Mouse (Mus musculus): ENCODE data around the gene Kcnc2.
"Not testable (repeated sequence)": the region's sequence is repeated elsewhere in the genome, so short reads cannot be mapped to it uniquely, and the experiment has no call there.

Gene Kcnc2

DNA sequence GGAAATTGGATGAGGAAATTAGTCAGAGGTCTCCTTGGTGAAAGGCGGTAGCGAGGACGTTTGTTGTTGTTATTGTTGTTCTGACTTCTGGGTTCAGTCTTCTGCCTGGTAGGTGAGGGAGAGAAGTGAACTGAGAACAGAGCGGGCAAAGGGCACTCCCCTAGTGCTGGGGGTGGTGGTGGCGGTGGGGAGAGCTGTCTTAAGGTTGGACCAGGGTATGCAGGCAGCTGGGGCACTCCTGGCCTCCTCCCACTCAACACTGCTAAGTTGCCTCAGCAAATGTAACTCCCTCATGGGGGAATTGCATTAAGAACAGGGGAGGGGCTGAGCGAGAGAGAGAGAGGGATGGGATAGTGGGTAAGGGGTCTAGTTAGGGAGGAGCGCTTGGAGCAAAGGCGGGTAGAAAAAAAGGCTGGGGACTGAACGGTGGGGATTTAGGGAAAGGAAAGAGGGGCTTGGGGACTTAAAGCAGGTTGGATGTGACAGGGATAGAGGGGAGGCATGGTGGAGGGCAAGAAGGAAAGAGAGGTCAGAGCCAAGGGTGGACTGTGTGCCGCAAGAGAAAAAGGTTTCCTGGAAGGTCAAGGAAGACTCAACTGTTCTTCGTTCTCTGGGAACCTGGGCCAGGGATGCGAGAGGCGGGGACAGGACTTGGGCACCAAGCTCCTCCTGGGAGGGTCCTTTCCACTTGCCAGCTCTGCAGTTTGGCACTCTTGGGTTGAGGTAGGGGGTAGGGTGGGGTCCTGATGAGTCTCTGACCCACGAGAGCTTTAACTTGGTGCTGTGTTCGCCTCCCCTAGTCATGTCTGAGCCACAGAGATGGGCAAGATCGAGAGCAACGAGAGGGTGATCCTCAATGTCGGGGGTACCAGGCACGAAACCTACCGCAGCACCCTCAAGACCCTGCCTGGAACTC, at the start of gene Kcnc2:
Gene Kcnc2, plus strand, starts transcription at position 235 of the 916 bp plus-strand sequence.
- DNase-seq (ENCODE audit: low spot score), result no peak

DNA sequence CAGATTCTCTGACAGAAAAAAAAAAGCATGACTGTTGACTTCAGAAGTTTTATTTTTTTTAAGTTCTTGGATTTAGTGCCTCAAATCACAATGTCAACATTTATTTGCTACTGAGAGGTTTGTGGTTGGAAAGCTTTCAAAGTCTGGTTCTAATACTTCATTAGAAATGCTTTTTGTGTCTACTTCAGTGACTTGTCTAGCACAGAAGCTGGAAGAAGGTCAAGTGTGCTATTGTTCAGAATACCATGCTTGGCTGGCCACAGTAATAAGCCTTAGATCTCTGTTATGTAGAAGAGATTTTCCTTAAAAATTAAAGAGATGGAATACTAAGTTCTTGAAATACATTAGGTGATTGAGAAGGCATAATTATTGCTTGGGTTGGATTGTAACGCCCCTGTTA, 43.8 kb upstream of the Kcnc2 start:
- no peak for DNase-seq (ENCODE audit: low spot score)

DNA sequence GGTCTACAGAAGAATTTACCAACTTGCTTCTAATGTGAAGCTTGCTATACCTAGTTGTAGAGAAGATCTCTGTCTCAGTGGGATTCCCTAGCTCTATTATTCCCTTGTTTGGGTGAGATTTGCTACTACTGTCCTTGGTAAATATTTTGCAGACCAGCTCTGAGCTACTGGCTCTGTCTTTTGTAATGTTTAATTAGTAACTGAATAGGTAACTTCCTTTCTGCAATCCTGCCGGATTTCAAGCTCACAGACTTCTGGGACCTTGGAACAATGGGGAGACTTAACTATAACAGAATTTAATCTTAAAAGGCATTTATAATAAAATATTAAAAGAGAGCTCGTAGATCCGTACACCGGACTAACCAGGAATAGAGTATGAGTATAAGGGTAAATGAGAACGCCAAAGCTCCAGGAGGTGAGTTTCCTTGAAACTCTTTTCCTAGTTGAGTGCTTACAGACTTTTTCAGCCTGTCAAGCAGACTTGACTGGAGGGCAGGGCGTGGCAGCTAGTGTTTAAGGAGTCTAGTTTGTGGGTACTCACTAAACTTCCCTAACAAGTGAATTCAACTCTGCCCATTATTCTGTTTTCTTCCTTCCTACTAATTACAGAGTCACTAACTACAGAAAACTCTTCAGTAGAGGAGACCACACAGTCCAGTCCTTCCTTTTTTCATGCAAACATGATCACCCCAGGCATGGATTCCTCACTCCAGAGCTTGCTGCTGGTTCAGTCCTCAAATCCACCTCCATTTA, 41.7 kb upstream of the Kcnc2 start:
- not testable (repeated sequence) for DNase-seq (ENCODE audit: low spot score)

DNA sequence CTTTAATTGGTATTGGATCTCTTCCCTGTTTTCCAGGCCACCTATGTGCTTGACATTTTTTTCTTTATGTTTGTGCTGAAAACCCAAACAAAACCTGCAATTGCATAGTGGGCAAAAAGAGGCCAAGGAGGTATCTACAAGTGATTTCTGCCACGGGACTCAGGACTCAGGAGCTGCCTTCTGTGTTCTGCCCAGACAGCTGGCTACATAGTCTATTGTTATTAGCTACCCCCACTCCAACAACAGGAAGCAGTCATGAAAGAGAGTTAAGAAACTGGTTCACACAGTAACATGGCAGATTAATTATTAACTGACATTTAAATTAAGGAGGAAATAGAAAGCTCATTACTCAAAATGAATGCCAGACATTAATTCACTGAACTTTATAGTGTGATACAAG, 38.2 kb upstream of the Kcnc2 start:
- not testable (repeated sequence) for DNase-seq (ENCODE audit: low spot score)

DNA sequence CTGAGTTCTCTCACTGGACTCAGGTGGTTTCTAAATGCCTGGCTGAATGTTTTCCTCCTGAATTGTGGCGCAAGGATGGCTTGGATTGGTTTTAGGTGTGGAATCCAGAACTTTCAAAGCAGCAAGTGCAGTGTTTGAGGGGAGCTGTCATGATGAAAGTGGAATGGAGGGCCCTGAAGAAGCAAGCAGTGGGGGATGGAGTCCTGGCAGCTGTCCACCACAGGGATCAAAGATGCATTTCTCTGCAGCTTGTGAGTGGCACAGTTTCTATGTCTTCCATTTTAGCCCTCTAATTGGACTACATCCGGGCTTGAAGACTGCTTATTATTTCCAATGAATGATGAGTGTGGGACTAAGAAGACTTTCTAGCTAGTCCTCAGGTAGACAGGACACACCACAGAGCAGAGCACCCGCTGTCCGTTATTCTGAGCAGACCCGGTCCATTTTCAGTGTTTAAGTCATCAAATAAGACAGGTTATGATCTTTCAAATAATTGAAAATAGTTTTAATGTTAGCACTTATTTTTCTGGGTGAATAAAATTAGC, 35.5 kb upstream of the Kcnc2 start:
- not testable (repeated sequence) for DNase-seq (ENCODE audit: low spot score)

DNA sequence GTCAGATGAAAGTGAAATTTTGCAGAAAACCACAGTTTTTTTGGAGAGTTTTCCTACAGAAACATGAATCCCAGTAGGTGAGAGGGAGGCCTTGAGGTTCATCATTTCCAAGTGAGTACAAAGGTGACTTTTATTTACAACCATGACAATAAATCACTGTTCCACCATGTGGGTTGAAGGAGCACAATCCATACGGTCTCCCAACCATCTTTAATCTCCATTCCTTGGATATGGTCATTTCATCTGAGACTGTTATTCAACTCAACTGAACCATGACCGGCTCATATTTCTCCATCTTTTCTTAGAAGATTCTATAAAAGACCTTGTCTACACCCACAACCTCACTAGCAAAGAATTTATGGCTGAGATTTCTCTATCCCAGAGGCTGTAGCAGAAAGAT, 22.6 kb upstream of the Kcnc2 start:
- DNase-seq (ENCODE audit: low spot score), result no peak

DNA sequence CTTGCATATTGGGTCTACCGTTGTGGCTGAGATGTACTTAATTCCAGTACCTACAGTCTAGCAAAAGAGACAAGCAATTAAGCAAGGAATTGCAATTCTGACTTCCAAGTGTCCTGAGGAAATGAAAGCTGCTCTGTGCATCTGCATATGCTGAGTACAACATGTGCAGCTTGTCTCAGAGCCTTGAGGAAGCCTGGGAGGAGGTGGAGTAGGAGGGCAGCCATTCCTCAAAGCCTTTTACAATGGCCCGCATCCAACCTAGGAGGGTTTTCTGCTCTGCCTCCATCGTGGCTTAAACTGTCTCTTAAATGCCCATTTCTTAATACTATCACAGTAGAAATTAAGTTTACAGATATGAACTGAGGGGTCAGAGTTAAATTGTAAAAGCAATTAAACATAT, 7.5 kb upstream of the Kcnc2 start:
- DNase-seq (ENCODE audit: low spot score), result no peak

DNA sequence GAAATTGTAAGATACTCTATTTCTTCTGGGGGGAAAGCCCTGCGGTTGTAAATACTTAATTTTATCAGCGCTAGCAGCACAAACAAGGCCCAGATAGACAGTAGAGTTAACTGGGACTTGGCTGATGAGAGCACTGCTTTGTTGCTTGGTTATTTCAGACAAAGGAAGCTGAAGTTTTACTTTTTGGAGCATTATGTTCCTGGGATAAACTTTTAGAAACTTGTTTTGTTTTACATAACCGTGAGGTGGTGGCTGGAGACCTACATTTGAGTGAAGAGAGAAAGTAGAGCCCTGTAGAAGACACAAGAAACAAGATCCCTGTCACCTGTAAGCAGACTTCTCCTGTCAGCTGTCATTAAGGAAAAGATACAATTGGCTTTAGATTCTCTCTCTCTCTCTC, 1.4 kb upstream of the Kcnc2 start:
- DNase-seq (ENCODE audit: low spot score), result no peak

DNA sequence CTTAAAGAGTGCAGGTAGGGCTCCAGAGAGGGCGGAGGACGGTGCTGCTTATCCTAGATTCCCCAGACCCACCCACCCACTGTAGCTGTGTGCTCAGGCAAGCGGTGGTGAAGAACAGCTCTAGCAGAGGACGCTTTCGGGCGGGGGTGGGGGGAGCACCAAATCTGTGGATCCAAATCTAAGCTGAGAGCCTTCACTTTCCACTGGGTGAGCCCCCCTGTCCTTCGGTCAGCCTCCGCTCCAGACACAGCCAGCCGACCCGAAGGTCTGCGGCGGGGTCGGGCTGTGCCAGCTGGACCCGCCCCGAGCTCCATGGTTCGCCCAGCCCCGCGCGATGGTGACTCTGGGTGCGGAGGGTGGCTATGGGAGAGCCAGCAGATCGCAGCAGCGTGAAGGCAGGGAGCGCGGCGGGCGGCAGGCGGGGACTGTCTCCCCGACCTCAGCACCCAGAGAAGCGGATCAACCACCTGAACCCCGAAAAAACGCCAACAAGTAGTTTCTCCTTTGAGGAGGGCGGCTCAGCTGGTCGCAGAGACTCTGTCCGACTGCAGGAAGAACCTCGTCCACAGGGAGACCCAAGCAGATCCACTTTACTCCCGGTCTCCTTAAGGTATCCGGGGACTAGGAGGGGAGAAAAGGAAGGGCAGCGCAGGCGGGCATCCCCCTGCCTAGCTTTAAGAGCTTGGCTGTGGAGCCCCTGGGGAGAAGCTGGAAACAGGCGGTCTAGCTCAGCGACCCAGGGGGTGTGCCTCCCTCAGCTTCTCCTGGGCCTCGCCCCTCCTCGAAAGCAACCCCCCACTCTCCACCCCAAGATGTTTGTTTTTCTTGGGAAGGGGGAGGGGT, 761 bp upstream of the Kcnc2 start:
- DNase-seq (ENCODE audit: low spot score), result peak; percentile 3

DNA sequence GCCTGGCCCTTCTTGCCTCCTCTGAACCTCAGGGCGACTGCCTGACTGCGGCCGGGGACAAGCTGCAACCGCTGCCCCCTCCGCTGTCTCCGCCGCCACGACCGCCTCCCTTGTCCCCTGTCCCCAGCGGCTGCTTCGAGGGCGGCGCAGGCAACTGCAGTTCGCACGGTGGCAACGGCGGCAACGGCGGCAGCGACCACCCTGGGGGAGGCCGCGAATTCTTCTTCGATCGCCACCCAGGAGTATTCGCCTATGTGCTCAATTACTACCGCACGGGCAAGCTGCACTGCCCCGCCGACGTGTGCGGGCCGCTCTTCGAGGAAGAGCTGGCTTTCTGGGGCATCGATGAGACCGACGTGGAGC, 863 bp downstream of the Kcnc2 start:
- DNase-seq (ENCODE audit: low spot score), result no peak

DNA sequence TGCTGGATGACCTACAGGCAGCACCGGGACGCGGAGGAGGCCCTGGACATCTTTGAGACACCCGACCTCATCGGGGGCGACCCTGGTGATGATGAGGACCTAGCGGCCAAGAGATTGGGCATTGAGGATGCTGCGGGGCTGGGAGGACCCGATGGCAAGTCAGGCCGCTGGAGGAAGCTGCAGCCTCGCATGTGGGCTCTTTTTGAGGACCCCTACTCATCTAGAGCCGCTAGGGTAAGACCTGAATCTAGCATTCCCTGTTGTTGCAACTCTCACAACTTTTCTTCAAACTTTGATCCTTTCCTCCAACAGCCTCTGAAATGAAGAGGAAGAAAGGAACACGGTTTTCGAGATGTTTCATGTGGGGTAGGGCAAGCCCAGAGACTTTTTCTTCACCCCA, 1.2 kb downstream of the Kcnc2 start:
- DNase-seq (ENCODE audit: low spot score), result no peak

DNA sequence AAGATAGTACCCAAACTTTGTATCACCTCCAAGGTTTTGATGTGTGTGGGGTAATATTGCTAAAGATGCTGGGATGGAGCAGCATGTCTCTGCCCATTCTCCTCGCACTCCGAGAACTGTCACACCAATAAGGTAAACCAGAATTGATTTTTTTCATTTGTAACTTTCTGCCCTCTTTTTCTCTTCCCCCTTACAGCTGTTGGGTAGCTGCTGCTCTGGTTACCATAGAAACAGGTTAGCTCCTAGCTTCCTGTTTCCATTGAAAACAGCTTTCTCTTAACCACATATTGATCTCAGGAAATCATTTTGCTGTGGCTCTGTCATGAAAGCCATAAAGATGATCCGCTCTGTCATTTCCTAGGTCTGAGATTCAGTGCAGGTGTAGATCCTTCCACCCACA, 7.1 kb downstream of the Kcnc2 start:
- no peak for DNase-seq (ENCODE audit: low spot score)

DNA sequence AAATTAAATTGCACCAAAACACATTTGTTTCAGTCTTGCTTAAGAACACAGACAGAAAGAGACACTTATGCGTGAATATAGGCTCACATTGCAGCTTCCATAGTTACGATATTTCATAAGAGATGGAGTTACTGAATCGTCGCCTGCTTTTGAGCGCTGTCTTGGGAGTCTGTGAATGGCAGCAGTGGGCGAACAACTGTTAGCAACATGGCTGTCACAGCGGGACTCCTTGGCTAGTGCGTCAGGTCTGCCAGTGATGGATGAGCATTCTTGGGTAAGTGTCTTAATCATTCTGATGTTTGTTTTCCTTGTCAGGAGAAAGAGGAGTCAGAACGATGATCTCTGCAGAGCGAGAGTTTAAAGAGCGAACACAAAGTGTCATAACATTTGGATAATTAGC, 44.2 kb downstream of the Kcnc2 start:
- DNase-seq (ENCODE audit: low spot score), result no peak

DNA sequence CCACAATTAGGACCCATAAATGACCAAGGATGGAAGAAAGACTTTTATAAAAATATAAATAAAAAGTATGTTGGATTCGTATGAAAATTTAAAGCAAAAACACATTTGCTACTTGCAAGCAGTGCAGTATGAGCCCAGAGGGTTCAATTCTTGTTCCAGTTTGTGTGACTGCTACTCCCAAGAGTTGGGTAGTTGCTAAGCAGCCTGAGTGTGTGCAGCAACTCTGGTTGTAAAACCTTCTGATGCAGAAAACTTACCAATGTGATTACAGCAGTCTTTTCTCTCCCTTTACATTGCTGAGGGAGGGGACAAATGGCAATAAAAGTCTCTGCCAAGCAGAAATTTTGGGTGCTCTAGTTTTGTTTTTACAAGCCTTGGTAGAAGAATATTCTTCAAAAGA, 46.9 kb downstream of the Kcnc2 start:
- no peak for DNase-seq (ENCODE audit: low spot score)

DNA sequence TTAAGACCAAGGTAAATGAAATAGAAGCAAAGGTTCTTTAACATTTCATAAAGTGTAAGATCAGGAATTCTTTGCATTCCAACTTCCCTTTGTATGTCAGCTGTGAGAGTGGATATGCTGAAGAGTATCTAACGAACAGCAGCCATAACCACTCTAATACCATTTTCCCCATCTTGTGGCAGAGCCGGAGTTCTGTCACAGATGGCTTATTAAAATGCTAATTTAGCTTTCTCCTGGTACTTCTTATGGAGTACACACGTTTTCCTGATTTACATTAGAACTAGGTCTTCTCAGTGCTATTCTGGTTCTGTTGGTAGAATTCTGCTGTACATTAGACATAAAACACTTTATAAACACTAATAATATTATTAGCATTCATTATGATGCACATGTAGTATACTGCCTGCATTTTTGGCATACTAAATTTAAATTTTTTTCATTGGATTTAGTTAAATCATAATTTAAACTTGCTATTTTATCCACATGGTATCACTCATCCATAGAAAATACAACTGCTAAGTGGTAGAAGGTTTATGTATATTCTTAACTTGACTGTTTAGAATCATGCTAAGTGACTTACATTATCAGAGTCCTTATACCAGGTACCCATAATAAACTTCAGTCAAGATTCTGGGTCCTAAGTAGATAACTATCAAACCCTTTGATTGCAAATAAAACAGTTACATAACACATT, 86.9 kb downstream of the Kcnc2 start:
- DNase-seq (ENCODE audit: low spot score), result no peak

DNA sequence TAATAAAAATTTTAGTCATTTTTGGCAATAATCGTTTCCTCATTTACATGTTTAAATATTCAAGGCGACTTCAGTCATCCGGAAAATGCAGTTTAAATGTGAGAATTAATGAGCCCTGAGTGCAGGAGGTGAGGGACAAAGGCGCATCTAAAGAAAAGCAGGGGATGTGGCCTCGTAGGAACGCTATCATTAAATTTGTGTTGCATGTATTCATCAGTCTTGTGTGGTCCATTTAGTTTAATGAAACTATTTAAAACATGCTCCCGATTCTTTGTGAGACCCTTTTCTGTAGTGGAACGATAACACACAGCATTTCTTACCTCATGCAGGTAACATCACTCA, 87.4 kb downstream of the Kcnc2 start:
- DNase-seq (ENCODE audit: low spot score), result no peak

DNA sequence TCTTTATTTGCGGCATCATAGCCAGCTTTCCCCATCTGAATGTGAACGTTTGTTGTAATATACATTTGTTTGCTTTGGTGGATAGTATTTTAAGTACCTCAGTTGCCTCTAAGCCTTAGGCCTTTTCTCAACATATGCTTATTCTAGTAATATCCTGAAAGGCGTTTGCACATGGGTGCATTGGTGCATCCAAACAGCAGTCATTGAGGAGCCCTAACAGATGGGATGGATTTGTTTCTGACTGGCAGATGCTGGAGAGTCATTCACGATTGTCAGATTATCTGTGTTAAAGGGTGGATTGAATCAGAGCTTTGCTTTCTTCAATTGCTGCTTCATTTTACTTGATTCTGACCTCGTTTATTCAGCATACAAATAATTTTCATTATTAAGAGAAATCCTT, 89.8 kb downstream of the Kcnc2 start:
- no peak for DNase-seq (ENCODE audit: low spot score)

DNA sequence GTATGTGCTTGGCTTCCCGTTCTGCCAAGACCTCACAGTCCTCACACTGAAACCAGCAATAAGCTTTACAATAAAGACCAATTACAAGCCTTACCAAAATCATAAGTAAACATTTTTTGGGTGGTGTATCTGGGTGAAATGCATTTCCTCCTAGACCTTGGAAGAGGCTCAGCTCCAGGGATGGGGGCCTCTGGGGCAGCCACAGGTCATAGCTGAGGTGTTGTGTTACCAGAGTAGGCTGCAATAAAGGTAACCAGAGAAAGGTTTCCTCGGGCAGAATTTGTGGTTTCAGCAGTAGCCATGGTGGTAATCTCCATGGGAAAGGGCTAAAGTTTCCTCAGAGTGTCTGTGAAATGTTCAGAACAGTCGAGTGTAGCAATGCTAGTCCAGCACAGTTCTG, 97.4 kb downstream of the Kcnc2 start:
- DNase-seq (ENCODE audit: low spot score), result no peak

DNA sequence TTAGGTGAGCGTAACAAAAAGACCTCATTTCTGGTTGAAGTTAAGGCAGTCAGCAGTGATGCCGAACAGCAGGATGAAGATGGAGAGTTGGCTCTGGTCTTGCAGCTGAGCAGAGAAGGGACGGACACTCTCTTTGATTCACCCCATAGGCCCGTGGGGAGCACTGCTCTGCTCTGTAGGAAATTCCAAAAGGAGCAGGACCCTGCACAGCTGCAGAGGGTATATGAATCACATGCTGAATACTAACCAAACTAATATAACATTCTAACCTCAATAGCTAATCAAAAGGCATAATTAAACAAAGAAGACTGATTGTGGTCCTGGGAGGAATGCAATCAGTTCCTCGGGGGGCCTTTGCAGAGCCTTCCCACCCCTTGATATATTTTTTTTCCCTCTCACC, 106.2 kb downstream of the Kcnc2 start:
- no peak for DNase-seq (ENCODE audit: low spot score)

DNA sequence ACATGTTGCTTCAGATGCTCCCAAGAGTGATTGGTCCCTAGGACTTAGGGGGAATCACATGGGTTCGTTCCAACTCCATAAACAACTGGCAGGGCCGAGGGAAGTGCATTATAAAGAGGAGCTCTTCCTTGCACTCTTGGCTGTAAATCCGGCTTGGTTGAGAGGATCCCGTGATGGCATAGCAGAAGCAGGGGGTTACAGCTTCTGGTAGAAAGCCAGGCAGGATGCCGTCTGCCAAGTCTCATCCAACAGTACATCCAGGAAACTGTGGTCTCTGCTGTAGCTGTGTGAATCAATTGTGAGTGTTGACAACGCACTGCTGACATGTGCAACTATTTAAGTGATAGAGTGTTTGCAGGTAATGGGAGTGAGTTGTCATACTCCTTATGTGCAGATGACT, 107.5 kb downstream of the Kcnc2 start:
- no peak for DNase-seq (ENCODE audit: low spot score)

DNA sequence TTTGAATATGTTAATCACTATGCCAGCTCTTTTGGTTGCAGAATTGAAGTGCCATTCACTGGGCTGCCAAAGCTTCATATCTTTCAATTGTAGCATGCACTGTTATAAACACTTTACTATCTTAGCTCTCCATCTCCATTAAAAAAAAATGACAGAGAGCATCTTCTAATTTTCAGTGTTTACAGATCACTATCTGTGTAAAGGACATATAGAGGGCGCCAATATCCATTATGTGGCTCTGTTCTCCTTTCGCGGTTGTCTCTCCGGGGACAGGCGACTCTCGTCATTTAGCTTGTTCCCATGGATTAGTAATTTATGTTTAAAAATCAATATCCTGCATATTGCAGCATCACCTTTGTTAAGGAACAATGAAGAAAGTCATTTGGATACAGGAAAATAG, 109.7 kb downstream of the Kcnc2 start:
- DNase-seq (ENCODE audit: low spot score), result no peak
